In the genomic region with DNA sequence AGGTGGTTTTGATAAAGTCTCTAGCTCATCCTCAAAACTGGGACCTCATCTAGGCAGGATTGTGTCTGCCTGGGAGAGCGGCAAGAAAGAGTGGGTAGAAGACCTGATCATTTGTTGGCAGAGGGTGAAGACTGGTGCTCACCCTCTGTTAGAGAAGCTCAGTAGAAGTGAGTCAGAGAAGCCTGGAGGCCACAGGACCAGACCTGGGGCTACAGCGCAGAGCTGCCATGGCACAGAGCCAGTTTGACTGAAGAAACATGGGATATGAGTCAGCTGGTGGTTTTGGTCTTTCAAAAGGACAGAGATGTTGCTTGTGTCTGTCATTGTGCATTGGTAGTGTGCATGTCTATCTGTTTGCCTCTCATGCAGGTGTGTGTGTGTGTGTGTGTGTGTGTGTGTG, we compare ENCODE assay signal across 15 mouse cellular contexts. TPM values are rescaled to one million over a fixed set of nuclear protein-coding genes. Genes with fewer than 3 reads are reported as not detected.
DNase-seq lines count a peak whose midpoint lies in the region; ATAC-seq and TF ChIP-seq lines count a peak whose summit lies in the region.
"Had no signal": no experiment of that assay in that cellular context is flagged by ENCODE, and none has a peak within 500 bp of the region (broad histone marks: within the 10 kb centered on the region; RNA-seq: fewer than 3 reads in every experiment).

No protein-coding gene starts in this region.

- DNase-seq in liver, adult 2 months (ENCODE audit: extremely low read depth, low read depth, low spot score) = peak; percentile 37
- DNase-seq in Muller cell, postnatal 12 days (ENCODE audit: inconsistent ontology term) = peak; percentile 91
- DNase-seq in cerebellum, adult 11 months = peak; percentile 45
- peak; percentile 27 for DNase-seq in lung, postnatal 10 days
- no peak for DNase-seq in limb, embryonic 10.5 days (ENCODE audit: low spot score)
- DNase-seq: forebrain, postnatal 0 days; heart, postnatal 36 days; kidney, adult 9 months; layer of hippocampus, adult 9-11 months; thymus, postnatal 4 days had no signal

- ATAC-seq in liver, embryonic 12.5 days = no peak
- no peak for ATAC-seq in hindbrain, embryonic 16.5 days
- no peak for ATAC-seq in megakaryocyte, adult 5-6 weeks (ENCODE audit: poor library complexity, severe bottlenecking)
- ATAC-seq: forebrain, postnatal 0 days had no signal

- no peaks in the 10 kb centered on the region for H3K27me3 ChIP-seq in liver, adult 2 months (ENCODE audit: control insufficient read depth, insufficient read depth, low read length)
- H3K27me3 ChIP-seq in liver, embryonic 12.5 days (replicated peaks) = no peaks in the 10 kb centered on the region
- no peaks in the 10 kb centered on the region for H3K27me3 ChIP-seq in hindbrain, embryonic 16.5 days (replicated peaks; ENCODE audit: control insufficient read depth, insufficient read depth, low read length)
- H3K27me3 ChIP-seq in limb, embryonic 10.5 days (ENCODE audit: low read depth, poor library complexity, severe bottlenecking) = no peaks in the 10 kb centered on the region
- H3K27me3 ChIP-seq: limb, embryonic 13.5 days had no signal

- no peak overlapping the region for H3K4me2 ChIP-seq in liver, embryonic 12.5 days
- no peak overlapping the region for H3K4me2 ChIP-seq in hindbrain, embryonic 16.5 days (ENCODE audit: low read length)
- H3K4me2 ChIP-seq: limb, embryonic 13.5 days had no signal

- WGBS in liver, adult 2 months = 60% methylated on average over 2 of the region's 2 CpGs
- WGBS in liver, embryonic 12.5 days (ENCODE audit: insufficient replicate concordance) = 78% methylated on average over 2 of the region's 2 CpGs
- WGBS in hindbrain, embryonic 16.5 days = 92% methylated on average over 2 of the region's 2 CpGs
- 94% methylated on average over 2 of the region's 2 CpGs for WGBS in limb, embryonic 10.5 days

- no peak for TF ChIP-seq POLR2A in liver, adult 2 months (IDR thresholded peaks at IDR 0.05; ENCODE audit: extremely low read depth, insufficient read depth, low read length)

- H3K27ac ChIP-seq in liver, adult 2 months (replicated peaks; ENCODE audit: insufficient read depth, low read depth, low read length) = no peak overlapping the region
- H3K27ac ChIP-seq in liver, embryonic 12.5 days = no peak overlapping the region
- no peak overlapping the region for H3K27ac ChIP-seq in hindbrain, embryonic 16.5 days (ENCODE audit: low read depth, low read length)
- H3K27ac ChIP-seq in limb, embryonic 10.5 days = no peak overlapping the region
- H3K27ac ChIP-seq: limb, embryonic 13.5 days had no signal

- no peaks in the 10 kb centered on the region for H3K36me3 ChIP-seq in liver, adult 2 months (ENCODE audit: control insufficient read depth, insufficient read depth, low read length)
- no peaks in the 10 kb centered on the region for H3K36me3 ChIP-seq in liver, embryonic 12.5 days
- no peaks in the 10 kb centered on the region for H3K36me3 ChIP-seq in hindbrain, embryonic 16.5 days (ENCODE audit: control insufficient read depth, insufficient read depth, low read length)
- no peaks in the 10 kb centered on the region for H3K36me3 ChIP-seq in limb, embryonic 10.5 days
- H3K36me3 ChIP-seq: limb, embryonic 13.5 days had no signal

- H3K79me2 ChIP-seq in liver, adult 2 months (ENCODE audit: control insufficient read depth, insufficient read depth, low read length) = peaks cover 19% of the 10 kb centered on the region; the same call in 1 of the 2 replicates

- no peak overlapping the region for H3K9ac ChIP-seq in liver, adult 2 months (ENCODE audit: low read depth, low read length)
- no peak overlapping the region for H3K9ac ChIP-seq in liver, embryonic 12.5 days
- H3K9ac ChIP-seq in hindbrain, embryonic 16.5 days (ENCODE audit: low read depth, low read length) = no peak overlapping the region
- H3K9ac ChIP-seq: forebrain, postnatal 0 days; limb, embryonic 13.5 days had no signal

- H3K4me1 ChIP-seq in liver, adult 2 months (ENCODE audit: control insufficient read depth, insufficient read depth, low read length) = peaks cover 10% of the 10 kb centered on the region
- no peaks in the 10 kb centered on the region for H3K4me1 ChIP-seq in liver, embryonic 12.5 days
- H3K4me1 ChIP-seq in hindbrain, embryonic 16.5 days (ENCODE audit: control insufficient read depth, insufficient read depth, low read depth, low read length) = no peaks in the 10 kb centered on the region
- H3K4me1 ChIP-seq in limb, embryonic 10.5 days = no peaks in the 10 kb centered on the region

- H3K4me3 ChIP-seq in liver, adult 2 months (ENCODE audit: insufficient read depth, low read depth, low read length) = no peak overlapping the region
- H3K4me3 ChIP-seq in liver, embryonic 12.5 days = no peak overlapping the region
- H3K4me3 ChIP-seq in hindbrain, embryonic 16.5 days (ENCODE audit: low read length) = no peak overlapping the region
- no peak overlapping the region for H3K4me3 ChIP-seq in limb, embryonic 10.5 days
- H3K4me3 ChIP-seq: limb, embryonic 13.5 days had no signal

- TF ChIP-seq CTCF in liver, adult 2 months (IDR thresholded peaks at IDR 0.05; ENCODE audit: low read depth, low read length) = no peak

- no peaks in the 10 kb centered on the region for H3K9me3 ChIP-seq in liver, embryonic 12.5 days (replicated peaks)
- H3K9me3 ChIP-seq in hindbrain, embryonic 16.5 days (ENCODE audit: control insufficient read depth, low read length) = no peaks in the 10 kb centered on the region
- no peaks in the 10 kb centered on the region for H3K9me3 ChIP-seq in limb, embryonic 10.5 days (replicated peaks)
- H3K9me3 ChIP-seq: limb, embryonic 13.5 days had no signal

RNA-seq across cellular contexts. Expression of a gene that starts 26.0 kb away (rescaled TPM):
- 30.2 and 33.4 TPM in 2 replicates for total RNA-seq in liver, adult 2 months (2014; rRNA removed)
- polyA plus RNA-seq in liver, adult 2 months (2012; rRNA removed) = 12.0 and 15.9 TPM in 2 replicates
- polyA plus RNA-seq in liver, embryonic 12.5 days (2016; fragmentation: Nextera tagmentation; extraction: Ambion mirVana) = 1.4 and 1.6 TPM in 2 replicates
- 9.1 and 9.5 TPM in 2 replicates for polyA plus RNA-seq in hindbrain, embryonic 16.5 days (2015; fragmentation: Nextera tagmentation; extraction: Ambion mirVana)
- polyA plus RNA-seq in limb, embryonic 10.5 days (2016; fragmentation: Nextera tagmentation; extraction: Ambion mirVana) = 2.2 and 2.5 TPM in 2 replicates
- not detected in 2 replicates for total RNA-seq in megakaryocyte, adult 5-6 weeks (2015)
- total RNA-seq in megakaryocyte, adult 5-6 weeks (2017) = not detected in 2 replicates
- total RNA-seq: megakaryocyte-erythroid progenitor cell, adult 5-6 weeks had no signal
